Mouse (Mus musculus) ES-E14 (cell line): ENCODE measurements around the gene Arhgap45.

Source experiments
- CHD2 ChIP-seq: IDR thresholded peaks from 2 replicates; pipeline ENCODE4 v1.6.1; 2014; ENCODE audit warnings: mild to moderate bottlenecking, low read depth, low read length, inconsistent platforms
- HCFC1 ChIP-seq: IDR thresholded peaks from 2 replicates; pipeline ENCODE4 v1.6.1; 2012; ENCODE audit warnings: low read length, inconsistent platforms, borderline replicate concordance; ENCODE audit not compliant: insufficient read depth
- ZC3H11A ChIP-seq: IDR thresholded peaks from 2 replicates; pipeline ENCODE4 v1.6.1; 2012; ENCODE audit warnings: low read depth, mild to moderate bottlenecking, inconsistent platforms, low read length, borderline replicate concordance

- TF ChIP-seq ZC3H11A (no peak), HCFC1 (no peak), CHD2 (no peak)
These were observed 55.1 kb downstream of the Arhgap45 start for GRCm38 (mm10) chr10:80071516-80071900.
